Mouse (Mus musculus) forebrain, embryonic 11.5 days (tissue): ENCODE data around the gene Chadl. TPM values are rescaled to one million over a fixed set of nuclear protein-coding genes. Genes with fewer than 3 reads are reported as not detected.

Experiments used
- ATAC-seq: fragments of 200-750 bp; cut with Nextera tagmentation; replicated peaks from 2 replicates; pipeline ENCODE4 v1.8.0; 2017; ENCODE audit warnings: moderate TSS enrichment; ENCODE audit not compliant: low FRiP score
- DNase-seq: peaks from one replicate; pipeline ENCODE4 v3.0.0-alpha.2; 2017; ENCODE audit warnings: low spot score
- H3K27ac ChIP-seq: fragments of 300-500 bp; sonication (generic); 2 replicates; pipeline ENCODE4 v1.5.1; 2014; ENCODE audit warnings: low read depth, low read length
- H3K27me3 ChIP-seq: fragments of 300-500 bp; sonication (generic); 2 replicates; pipeline ENCODE4 v1.6.1; 2014; ENCODE audit warnings: mild to moderate bottlenecking, low read length, mixed read lengths; ENCODE audit not compliant: control insufficient read depth, insufficient read depth
- H3K36me3 ChIP-seq: fragments of 300-500 bp; sonication (generic); 2 replicates; pipeline ENCODE4 v1.6.1; 2014; ENCODE audit warnings: mild to moderate bottlenecking, low read length, moderate library complexity, mixed read lengths; ENCODE audit not compliant: control insufficient read depth, insufficient read depth
- H3K4me1 ChIP-seq: fragments of 300-500 bp; sonication (generic); replicated peaks from 2 replicates; pipeline ENCODE4 v1.6.1; 2014; ENCODE audit warnings: low read length, mixed read lengths; ENCODE audit not compliant: control insufficient read depth, insufficient read depth
- H3K4me2 ChIP-seq: fragments of 300-500 bp; sonication (generic); 2 replicates; pipeline ENCODE4 v1.6.1; 2014; ENCODE audit warnings: low read depth, mild to moderate bottlenecking, low read length, moderate library complexity, mixed read lengths; ENCODE audit not compliant: severe bottlenecking
- H3K4me3 ChIP-seq: fragments of 300-500 bp; sonication (generic); 2 replicates; pipeline ENCODE4 v1.5.1; 2014; ENCODE audit warnings: low read depth, low read length
- H3K9ac ChIP-seq: fragments of 300-500 bp; sonication (generic); 2 replicates; pipeline ENCODE4 v1.6.1; 2014; ENCODE audit warnings: low read length
- H3K9me3 ChIP-seq: fragments of 300-500 bp; sonication (generic); 2 replicates; pipeline ENCODE4 v1.6.1; 2016; ENCODE audit warnings: low read length, mixed read lengths; ENCODE audit not compliant: control insufficient read depth
- WGBS: fragments of 180-500 bp; shearing (Covaris S2); extraction: QIAGEN DNeasy Blood & Tissue Kit; methylation state at CpG from one replicate; pipeline ENCODE4 v1.1.7; 2014; 5-methylcytosine and 5-hydroxymethylcytosine counted together
- polyA plus RNA-seq: library from polyadenylated mRNA; unstranded; fragments of >200 nt; fragmentation: Nextera tagmentation; extraction: Ambion mirVana; gene quantifications from 2 replicates; pipeline ENCODE4 v1.2.1, GENCODE M21; 2014

The Chadl gene
- polyA plus RNA-seq, 1 experiment from 2014 or later = 3.3 TPM

DNA sequence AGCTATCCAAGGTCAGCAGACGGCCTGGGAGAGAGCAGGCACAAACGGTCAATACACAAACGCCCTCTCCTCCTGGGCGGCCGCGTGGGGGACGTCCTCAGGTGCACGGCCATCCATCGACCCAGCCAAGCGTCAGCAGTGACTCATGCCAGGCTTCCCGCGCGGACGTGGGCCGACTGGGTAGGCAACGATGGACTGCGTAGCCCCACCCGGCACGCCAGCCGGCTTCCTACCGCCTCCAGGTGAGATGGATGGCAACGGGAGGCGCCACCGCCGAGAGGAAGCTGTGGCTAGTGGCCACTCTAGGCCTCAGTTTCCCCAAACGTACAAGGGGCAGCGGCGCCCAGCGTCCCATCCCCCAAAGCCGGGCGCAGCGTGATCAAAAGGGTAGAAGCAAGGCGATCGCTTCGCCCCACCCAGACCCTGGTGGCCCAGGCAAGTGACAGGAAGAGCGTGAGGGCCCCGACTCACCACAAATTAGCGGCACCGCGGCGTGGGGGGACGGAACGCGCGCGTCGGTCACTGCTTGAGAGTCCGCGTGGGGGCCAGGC, 32.2 kb upstream of the Chadl start:
- Histone ChIP-seq H3K4me3 (peak overlapping the region; percentile 100), H3K27me3 (no peaks in the 10 kb centered on the region), H3K9me3 (no peaks in the 10 kb centered on the region), H3K36me3 (no peaks in the 10 kb centered on the region), H3K4me2 (peak overlapping the region; percentile 87), H3K9ac (peak overlapping the region; percentile 94), H3K4me1 (peaks cover 4% of the 10 kb centered on the region; the same call in 1 of the 2 replicates), H3K27ac (peak overlapping the region; percentile 63)
- no peak for DNase-seq
- ATAC-seq = peak; percentile 3
- under 1% methylated on average over 49 of the region's 49 CpGs for WGBS

DNA sequence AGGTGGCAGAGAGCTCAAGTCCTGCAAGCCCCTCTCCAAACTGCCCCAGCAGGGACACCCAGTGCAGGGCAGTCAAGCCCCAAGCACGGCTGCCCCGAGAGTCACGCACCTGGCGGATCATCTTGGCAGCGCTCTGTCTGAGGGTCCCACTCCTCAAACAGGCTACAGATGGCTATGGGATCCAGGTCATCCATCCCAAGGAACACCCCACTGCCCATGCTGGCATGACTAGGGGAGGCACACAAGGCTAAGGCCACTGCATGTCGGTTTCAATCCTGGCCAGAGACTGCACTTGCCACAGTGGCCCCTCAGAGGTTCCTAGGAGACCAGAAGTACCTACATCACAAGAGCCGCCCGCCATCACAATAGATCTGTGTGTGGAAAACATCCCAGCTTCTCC, 28.9 kb upstream of the Chadl start:
- WGBS = 93% methylated on average over 8 of the region's 8 CpGs
- Histone ChIP-seq H3K27ac (no peak overlapping the region), H3K27me3 (no peaks in the 10 kb centered on the region), H3K9me3 (no peaks in the 10 kb centered on the region), H3K36me3 (peaks cover 20% of the 10 kb centered on the region; the same call in 1 of the 2 replicates), H3K4me3 (no peak overlapping the region), H3K9ac (no peak overlapping the region), H3K4me1 (peaks cover 4% of the 10 kb centered on the region; the same call in 1 of the 2 replicates), H3K4me2 (no peak overlapping the region)
- DNase-seq (no peak), ATAC-seq (no peak)

DNA sequence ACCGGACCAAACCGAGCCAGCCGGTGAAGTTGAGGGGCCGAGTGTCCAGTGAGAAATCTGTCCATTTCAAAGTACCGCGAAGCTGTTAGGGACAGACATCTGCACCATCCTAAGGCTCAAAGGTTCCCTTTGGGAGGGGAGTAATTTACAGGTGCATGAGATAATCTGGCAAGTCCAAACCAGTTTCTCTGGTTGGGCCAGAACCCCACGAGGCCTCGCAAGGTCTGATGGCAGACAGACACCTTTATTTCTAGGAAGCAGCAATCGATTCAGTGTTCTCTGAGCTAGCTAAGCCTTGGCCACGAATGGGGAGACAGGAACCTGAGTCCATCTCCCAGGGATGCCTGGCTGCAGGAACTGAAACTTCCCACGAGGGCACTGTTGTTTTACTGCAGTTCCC, 26.6 kb upstream of the Chadl start:
- WGBS = 94% methylated on average over 11 of the region's 11 CpGs
- Histone ChIP-seq H3K9me3 (no peaks in the 10 kb centered on the region), H3K4me2 (no peak overlapping the region)

DNA sequence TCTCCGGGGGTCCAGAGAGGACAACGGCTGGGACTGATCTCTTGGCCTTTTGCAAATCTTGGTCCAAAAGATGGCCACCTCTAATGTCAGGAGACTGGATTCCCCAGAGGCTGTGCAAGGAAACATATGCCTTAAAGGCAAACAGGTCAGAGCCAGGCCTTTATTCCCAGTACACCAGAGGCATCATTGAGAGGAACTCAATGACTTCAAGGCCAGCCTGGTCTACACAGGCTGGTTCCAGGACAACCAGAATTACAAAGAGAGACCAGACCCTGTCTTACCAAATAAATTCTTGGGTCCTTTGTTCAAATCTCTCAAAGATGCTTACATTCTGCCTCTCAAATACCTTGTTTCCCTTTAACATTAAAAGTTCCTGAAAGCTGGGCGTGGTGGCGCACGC, 25.3 kb upstream of the Chadl start:
- Histone ChIP-seq H3K9ac (no peak overlapping the region), H3K27ac (no peak overlapping the region), H3K9me3 (no peaks in the 10 kb centered on the region), H3K4me1 (no peaks in the 10 kb centered on the region), H3K27me3 (no peaks in the 10 kb centered on the region), H3K4me3 (no peak overlapping the region), H3K36me3 (peaks cover 30% of the 10 kb centered on the region), H3K4me2 (no peak overlapping the region)
- DNase-seq (no peak), ATAC-seq (no peak)
- WGBS = over 99% methylated on average over 5 of the region's 5 CpGs

More for the DNA sequence above, 26.6 kb upstream of the Chadl start:
- peaks cover 2% of the 10 kb centered on the region; the same call in 1 of the 2 replicates for H3K4me1 ChIP-seq
- peaks cover 30% of the 10 kb centered on the region for H3K36me3 ChIP-seq
- no peaks in the 10 kb centered on the region for H3K27me3 ChIP-seq
- ATAC-seq (no peak), DNase-seq (no peak)
- no peak overlapping the region for H3K27ac ChIP-seq
- H3K9ac ChIP-seq = no peak overlapping the region
- no peak overlapping the region for H3K4me3 ChIP-seq

DNA sequence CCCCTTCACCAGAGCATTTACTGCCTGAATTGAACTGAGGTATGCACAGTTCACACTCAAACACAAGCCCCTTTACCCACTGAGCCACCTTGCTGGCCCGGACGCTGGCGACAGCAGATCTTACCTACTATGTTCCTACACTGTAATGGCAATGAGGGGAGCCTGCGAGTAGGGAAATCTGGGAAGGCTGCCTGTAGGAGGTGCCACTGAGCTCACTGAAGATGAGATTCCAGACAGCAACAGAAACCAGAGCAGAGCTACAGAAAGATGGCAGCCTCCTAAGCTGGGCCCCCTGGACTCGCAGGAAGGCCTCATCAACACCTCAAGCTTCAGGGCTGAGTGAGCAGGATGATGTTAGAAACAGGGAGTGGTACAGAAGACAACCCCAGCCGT, 22.0 kb upstream of the Chadl start:
- H3K4me3 ChIP-seq = no peak overlapping the region
- no peak overlapping the region for H3K4me2 ChIP-seq
- H3K36me3 ChIP-seq = peaks cover 42% of the 10 kb centered on the region
- H3K9me3 ChIP-seq = no peaks in the 10 kb centered on the region
- ATAC-seq = no peak
- no peaks in the 10 kb centered on the region for H3K4me1 ChIP-seq
- 93% methylated on average over 6 of the region's 6 CpGs for WGBS
- H3K27me3 ChIP-seq = no peaks in the 10 kb centered on the region
- no peak overlapping the region for H3K27ac ChIP-seq
- H3K9ac ChIP-seq = no peak overlapping the region
- no peak for DNase-seq

DNA sequence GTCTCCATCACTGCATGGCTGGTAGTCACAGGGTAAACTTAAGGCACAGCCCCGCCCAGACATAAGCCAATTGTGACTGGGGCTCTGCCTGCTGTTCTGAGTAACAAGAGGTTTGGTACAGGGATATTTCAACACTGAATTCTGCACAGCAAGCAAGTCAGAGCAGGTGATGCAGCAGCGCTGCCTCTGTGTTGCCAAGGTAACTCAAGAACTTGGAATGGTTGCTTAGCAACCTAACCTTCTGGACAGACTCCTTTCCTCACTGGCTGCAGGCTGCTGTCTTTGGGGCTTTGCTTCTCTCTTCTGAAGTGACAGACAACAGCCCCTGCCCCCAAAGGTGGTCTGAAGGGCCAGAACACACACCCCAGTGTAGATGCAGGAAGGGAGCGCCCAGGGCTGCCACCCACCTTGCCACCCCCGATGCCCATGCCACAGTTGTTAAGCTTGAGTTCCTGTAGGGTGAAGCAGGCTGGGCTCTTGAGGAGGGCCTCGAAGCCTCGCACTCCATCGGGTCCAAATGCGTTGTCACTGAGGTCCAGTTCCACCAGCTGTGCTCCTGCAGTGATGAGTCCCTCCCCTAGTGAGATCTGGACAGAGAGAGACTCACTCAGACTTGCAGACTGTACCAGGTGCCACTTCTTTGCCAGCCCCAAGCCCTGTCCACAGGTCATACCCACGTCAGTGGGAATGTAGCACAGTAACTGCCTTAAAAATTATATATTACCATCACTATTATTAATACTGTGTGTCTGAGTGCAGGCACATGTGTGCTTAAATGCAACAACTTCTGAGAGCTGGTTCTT, 21.4 kb upstream of the Chadl start:
- H3K9ac ChIP-seq = no peak overlapping the region
- H3K27me3 ChIP-seq = no peaks in the 10 kb centered on the region
- H3K27ac ChIP-seq = 0 out of 2 replicates have a peak overlapping the region, but pooled peaks have one; percentile 4
- no peak for DNase-seq
- H3K4me3 ChIP-seq = no peak overlapping the region
- peaks cover 41% of the 10 kb centered on the region for H3K36me3 ChIP-seq
- H3K4me1 ChIP-seq = no peaks in the 10 kb centered on the region
- 89% methylated on average over 9 of the region's 9 CpGs for WGBS
- no peak for ATAC-seq
- no peak overlapping the region for H3K4me2 ChIP-seq
- no peaks in the 10 kb centered on the region for H3K9me3 ChIP-seq

DNA sequence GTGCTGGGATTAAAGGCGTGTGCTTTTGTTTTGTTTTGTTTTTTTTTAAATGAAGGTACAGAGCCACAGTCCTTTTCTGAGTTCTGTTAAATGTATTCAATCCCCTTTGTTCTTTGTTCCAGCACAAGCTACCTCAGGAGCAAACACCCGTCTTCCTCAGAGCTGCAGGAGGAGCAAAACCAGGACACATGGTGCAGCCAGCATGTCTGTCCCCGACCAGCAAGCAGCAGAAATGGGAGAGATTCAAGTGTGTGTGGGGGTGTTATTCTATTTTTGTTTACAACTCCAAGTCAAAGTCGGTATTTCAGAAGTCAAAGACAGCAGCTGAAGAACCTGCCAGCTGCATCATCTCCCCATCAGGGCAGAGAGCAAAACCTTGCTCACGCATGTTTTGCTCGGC, 16.7 kb upstream of the Chadl start:
- Histone ChIP-seq H3K27me3 (no peaks in the 10 kb centered on the region), H3K27ac (no peak overlapping the region), H3K4me1 (no peaks in the 10 kb centered on the region), H3K4me2 (no peak overlapping the region), H3K9ac (no peak overlapping the region), H3K36me3 (peaks cover 36% of the 10 kb centered on the region), H3K4me3 (no peak overlapping the region), H3K9me3 (no peaks in the 10 kb centered on the region)
- DNase-seq (no peak), ATAC-seq (no peak)
- 91% methylated on average over 6 of the region's 6 CpGs for WGBS

DNA sequence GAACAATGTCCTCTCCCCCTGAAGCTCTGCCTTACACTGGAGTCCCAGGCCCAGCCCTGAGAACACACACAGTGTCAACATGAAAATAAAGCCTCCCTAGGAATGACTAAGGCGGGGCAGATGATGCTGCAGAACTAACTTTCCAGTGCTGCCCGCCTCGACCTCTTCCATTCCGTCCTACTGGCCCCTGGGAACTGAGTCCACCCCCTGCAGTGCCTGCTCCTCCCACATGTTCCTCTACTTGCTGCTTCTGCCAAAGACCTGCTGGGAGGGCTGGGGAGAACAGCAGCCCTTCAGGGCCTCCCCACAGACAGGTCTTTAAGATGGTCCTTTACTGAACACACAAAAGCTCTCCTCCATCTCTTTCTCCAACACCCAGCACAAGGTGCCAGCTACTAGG, 13.7 kb upstream of the Chadl start:
- Histone ChIP-seq H3K4me1 (no peaks in the 10 kb centered on the region), H3K9me3 (no peaks in the 10 kb centered on the region), H3K27me3 (no peaks in the 10 kb centered on the region), H3K4me3 (no peak overlapping the region), H3K9ac (no peak overlapping the region), H3K4me2 (no peak overlapping the region), H3K36me3 (peaks cover 40% of the 10 kb centered on the region), H3K27ac (no peak overlapping the region)
- ATAC-seq (no peak), DNase-seq (no peak)
- 76% methylated on average over 4 of the region's 4 CpGs for WGBS

DNA sequence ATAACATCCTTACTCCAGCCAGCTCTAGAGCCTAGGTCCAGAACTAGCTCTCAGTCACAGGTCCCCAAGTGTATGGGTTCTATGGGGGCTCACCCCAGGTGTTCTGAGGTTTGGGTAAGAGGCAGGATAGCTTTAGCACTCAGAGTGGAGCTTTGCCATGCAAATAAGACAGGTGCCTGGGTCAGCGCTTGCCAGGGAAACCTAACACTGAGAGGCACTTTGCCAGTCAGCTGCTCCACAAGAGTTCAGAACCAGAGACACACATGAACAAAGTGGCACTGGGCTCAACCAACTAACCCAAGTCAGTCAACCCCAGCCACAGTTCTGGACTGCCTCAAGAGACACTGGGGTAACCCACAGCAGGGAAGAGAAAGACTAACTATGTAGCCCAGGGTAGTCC, 12.6 kb upstream of the Chadl start:
- Histone ChIP-seq H3K4me3 (no peak overlapping the region), H3K4me1 (no peaks in the 10 kb centered on the region), H3K27ac (no peak overlapping the region), H3K9ac (no peak overlapping the region), H3K27me3 (no peaks in the 10 kb centered on the region), H3K36me3 (peaks cover 44% of the 10 kb centered on the region), H3K9me3 (no peaks in the 10 kb centered on the region), H3K4me2 (no peak overlapping the region)
- 100% methylated on average over 1 of the region's 1 CpGs for WGBS
- no peak for DNase-seq
- ATAC-seq = no peak
